Mouse (Mus musculus): ENCODE measurements around the gene Ankar.

DNA sequence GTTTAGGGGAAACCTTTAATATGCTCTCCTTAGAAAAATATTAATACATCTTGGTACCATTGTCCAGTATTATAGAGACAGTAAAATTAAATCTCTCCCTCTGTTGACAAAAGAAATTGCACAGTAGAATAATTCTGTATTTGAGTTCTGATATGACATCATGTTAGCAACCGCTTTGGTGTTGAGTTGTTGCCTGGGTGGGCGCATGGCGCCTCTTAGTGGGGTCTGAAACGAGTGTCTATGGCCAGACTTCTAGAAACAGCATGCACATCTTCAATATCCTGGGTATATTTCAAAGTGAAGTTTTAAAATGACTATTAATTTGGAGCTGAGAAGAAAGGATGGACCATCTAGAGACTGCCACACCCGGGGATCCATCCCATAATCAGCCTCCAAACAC is 97.6 kb downstream of the Ankar start:
- TF ChIP-seq CTCF (IDR thresholded peaks at IDR 0.05; ENCODE audit: low read depth) (no peak), EP300 (IDR thresholded peaks at IDR 0.05; ENCODE audit: low read depth) (no peak)

Measured in liver, embryonic 14.5 days (tissue).